Mouse (Mus musculus) G1E (cell line): ENCODE results near the gene Plac8.

Experiments used
- CTCF ChIP-seq: IDR thresholded peaks from 2 replicates; pipeline ENCODE4 v1.5.1; 2012; ENCODE audit warnings: low read depth, low read length, inconsistent platforms, mixed read lengths
- GATA1 ChIP-seq: IDR thresholded peaks from 2 replicates; pipeline ENCODE4 v1.6.1; 2012; ENCODE audit warnings: borderline replicate concordance, low read length, inconsistent platforms, mixed read lengths
- GATA2 ChIP-seq: IDR thresholded peaks from 2 replicates; pipeline ENCODE4 v1.6.1; 2012; ENCODE audit warnings: low read depth, low read length, inconsistent platforms, borderline replicate concordance
- POLR2AphosphoS5 ChIP-seq: IDR thresholded peaks from 2 replicates; pipeline ENCODE4 v1.6.1; 2012; ENCODE audit warnings: low read depth, low read length, inconsistent platforms; ENCODE audit not compliant: insufficient replicate concordance

- TF ChIP-seq CTCF: no peak
- TF ChIP-seq GATA2: no peak
- TF ChIP-seq GATA1: no peak
- TF ChIP-seq POLR2AphosphoS5: no peak
Measured at GRCm38 (mm10) chr5:100557537-100557936, 14.5 kb downstream of the Plac8 start.
